Mouse (Mus musculus) heart, embryonic 16.5 days (tissue): Measurements from ENCODE around the gene Ctbp1. TPM values are rescaled to one million over a fixed set of nuclear protein-coding genes. Genes with fewer than 3 reads are reported as not detected.

ENCODE experiments used
- ATAC-seq: fragments of 200-750 bp; cut with Nextera tagmentation; replicated peaks from 2 replicates; pipeline ENCODE4 v1.8.0; 2017; ENCODE audit warnings: moderate number of reproducible peaks; ENCODE audit not compliant: insufficient read depth, low FRiP score; ENCODE audit errors: extremely low read depth
- H3K27ac ChIP-seq: fragments of 300-500 bp; sonication (generic); 2 replicates; pipeline ENCODE4 v1.5.1; 2014; ENCODE audit warnings: mild to moderate bottlenecking, low read length, control low read depth, moderate library complexity
- H3K27me3 ChIP-seq: fragments of 300-500 bp; sonication (generic); 2 replicates; pipeline ENCODE4 v1.6.1; 2014; ENCODE audit warnings: low read length, mixed read lengths; ENCODE audit not compliant: control insufficient read depth, insufficient read depth
- H3K36me3 ChIP-seq: fragments of 300-500 bp; sonication (generic); 2 replicates; pipeline ENCODE4 v1.6.1; 2014; ENCODE audit not compliant: control insufficient read depth, insufficient read depth
- H3K4me1 ChIP-seq: fragments of 300-500 bp; sonication (generic); 2 replicates; pipeline ENCODE4 v1.6.1; 2014; ENCODE audit warnings: low read length, mixed read lengths; ENCODE audit not compliant: control insufficient read depth, insufficient read depth
- H3K4me2 ChIP-seq: fragments of 300-500 bp; sonication (generic); 2 replicates; pipeline ENCODE4 v1.6.1; 2014; ENCODE audit warnings: low read depth, mild to moderate bottlenecking, control low read depth, low read length
- H3K4me3 ChIP-seq: fragments of 300-500 bp; sonication (generic); 2 replicates; pipeline ENCODE4 v1.5.1; 2014; ENCODE audit warnings: mild to moderate bottlenecking, control low read depth, low read length
- H3K9ac ChIP-seq: fragments of 300-500 bp; sonication (generic); 2 replicates; pipeline ENCODE4 v1.6.1; 2014; ENCODE audit warnings: low read length, control low read depth
- H3K9me3 ChIP-seq: fragments of 300-500 bp; sonication (generic); replicated peaks from 2 replicates; pipeline ENCODE4 v1.6.1; 2016; ENCODE audit warnings: low read length; ENCODE audit not compliant: control insufficient read depth
- WGBS: fragments of 180-500 bp; shearing (Covaris S2); extraction: QIAGEN DNeasy Blood & Tissue Kit; methylation state at CpG from one replicate; pipeline ENCODE4 v1.1.7; 2014; 5-methylcytosine and 5-hydroxymethylcytosine counted together
- polyA plus RNA-seq: library from polyadenylated mRNA; unstranded; fragments of >200 nt; fragmentation: Nextera tagmentation; extraction: Ambion mirVana; gene quantifications from 2 replicates; pipeline ENCODE4 v1.2.1, GENCODE M21; 2015

The Ctbp1 gene
- polyA plus RNA-seq, 1 experiment from 2014 or later = 228 TPM

- Histone ChIP-seq H3K4me1 (no peaks in the 10 kb centered on the region), H3K27me3 (no peaks in the 10 kb centered on the region), H3K4me3 (no peak overlapping the region), H3K9ac (no peak overlapping the region), H3K4me2 (no peak overlapping the region), H3K36me3 (peaks cover 89% of the 10 kb centered on the region), H3K9me3 (no peaks in the 10 kb centered on the region), H3K27ac (no peak overlapping the region)
- ATAC-seq = no peak
- 66% methylated on average over 5 of the region's 5 CpGs for WGBS
Measured at GRCm38 (mm10) chr5:33254416-33254815, 20.4 kb downstream of the Ctbp1 start.

- no peak for ATAC-seq
- no peaks in the 10 kb centered on the region for H3K27me3 ChIP-seq
- no peak overlapping the region for H3K4me3 ChIP-seq
- no peaks in the 10 kb centered on the region for H3K9me3 ChIP-seq
- H3K4me1 ChIP-seq = no peaks in the 10 kb centered on the region
- peaks cover 57% of the 10 kb centered on the region for H3K36me3 ChIP-seq
- WGBS = 82% methylated on average over 12 of the region's 12 CpGs
- H3K9ac ChIP-seq = no peak overlapping the region
- H3K27ac ChIP-seq = no peak overlapping the region
- H3K4me2 ChIP-seq = no peak overlapping the region
Measured at GRCm38 (mm10) chr5:33248186-33248585, 26.6 kb downstream of the Ctbp1 start.

GRCm38 (mm10) chr5:33247387-33247786, 27.4 kb downstream of the Ctbp1 start:
- no peak overlapping the region for H3K4me3 ChIP-seq
- no peak overlapping the region for H3K9ac ChIP-seq
- H3K9me3 ChIP-seq = no peaks in the 10 kb centered on the region
- WGBS = 84% methylated on average over 2 of the region's 2 CpGs
- 0 out of 2 replicates have a peak, but pooled peaks have one; percentile 37 for ATAC-seq
- no peaks in the 10 kb centered on the region for H3K4me1 ChIP-seq
- no peak overlapping the region for H3K4me2 ChIP-seq
- peaks cover 57% of the 10 kb centered on the region for H3K36me3 ChIP-seq
- H3K27ac ChIP-seq = no peak overlapping the region
- H3K27me3 ChIP-seq = no peaks in the 10 kb centered on the region

- Histone ChIP-seq H3K4me1 (peaks cover under 1% of the 10 kb centered on the region), H3K9me3 (no peaks in the 10 kb centered on the region), H3K9ac (no peak overlapping the region), H3K36me3 (peaks cover 44% of the 10 kb centered on the region), H3K4me2 (no peak overlapping the region), H3K4me3 (no peak overlapping the region), H3K27me3 (no peaks in the 10 kb centered on the region), H3K27ac (peak overlapping the region; percentile 71)
- peak; percentile 76 for ATAC-seq
- WGBS = 65% methylated on average over 3 of the region's 3 CpGs
Measured at GRCm38 (mm10) chr5:33245701-33246100, 29.1 kb downstream of the Ctbp1 start.

GRCm38 (mm10) chr5:33244377-33244920, 30.3 kb downstream of the Ctbp1 start:
- H3K4me1 ChIP-seq = peaks cover 12% of the 10 kb centered on the region
- H3K4me3 ChIP-seq = no peak overlapping the region
- WGBS = 44% methylated on average over 5 of the region's 5 CpGs
- H3K36me3 ChIP-seq = peaks cover 32% of the 10 kb centered on the region
- ATAC-seq = no peak
- no peak overlapping the region for H3K9ac ChIP-seq
- no peaks in the 10 kb centered on the region for H3K27me3 ChIP-seq
- no peak overlapping the region for H3K4me2 ChIP-seq
- H3K27ac ChIP-seq = no peak overlapping the region
- no peaks in the 10 kb centered on the region for H3K9me3 ChIP-seq

GRCm38 (mm10) chr5:33239934-33240333, 34.9 kb downstream of the Ctbp1 start:
- peaks cover 3% of the 10 kb centered on the region; the same call in 1 of the 2 replicates for H3K36me3 ChIP-seq
- H3K9me3 ChIP-seq = no peaks in the 10 kb centered on the region
- H3K4me3 ChIP-seq = no peak overlapping the region
- H3K4me1 ChIP-seq = peaks cover 23% of the 10 kb centered on the region
- no peaks in the 10 kb centered on the region for H3K27me3 ChIP-seq
- WGBS = 32% methylated on average over 3 of the region's 3 CpGs
- peak; percentile 53 for ATAC-seq
- no peak overlapping the region for H3K4me2 ChIP-seq
- peak overlapping the region; percentile 27; the same call in 1 of the 2 replicates for H3K27ac ChIP-seq
- no peak overlapping the region for H3K9ac ChIP-seq

GRCm38 (mm10) chr5:33239111-33239714, 35.6 kb downstream of the Ctbp1 start:
- Histone ChIP-seq H3K27ac (peak overlapping the region; percentile 42), H3K27me3 (no peaks in the 10 kb centered on the region), H3K9me3 (no peaks in the 10 kb centered on the region), H3K36me3 (peaks cover 3% of the 10 kb centered on the region; the same call in 1 of the 2 replicates), H3K4me2 (no peak overlapping the region), H3K4me1 (peaks cover 30% of the 10 kb centered on the region), H3K9ac (no peak overlapping the region), H3K4me3 (no peak overlapping the region)
- ATAC-seq = no peak
- WGBS = 64% methylated on average over 3 of the region's 3 CpGs

- no peaks in the 10 kb centered on the region for H3K9me3 ChIP-seq
Measured at GRCm38 (mm10) chr5:33238256-33238645, 36.5 kb downstream of the Ctbp1 start.

GRCm38 (mm10) chr5:33237600-33238255, 37.1 kb downstream of the Ctbp1 start:
- Histone ChIP-seq H3K9ac (no peak overlapping the region), H3K27ac (no peak overlapping the region), H3K27me3 (no peaks in the 10 kb centered on the region), H3K4me2 (no peak overlapping the region), H3K36me3 (no peaks in the 10 kb centered on the region; the same call in 1 of the 2 replicates), H3K4me1 (peaks cover 41% of the 10 kb centered on the region), H3K9me3 (no peaks in the 10 kb centered on the region), H3K4me3 (no peak overlapping the region)
- no peak for ATAC-seq
- 82% methylated on average over 11 of the region's 11 CpGs for WGBS

More at GRCm38 (mm10) chr5:33238256-33238645, 36.5 kb downstream of the Ctbp1 start:
- peaks cover 40% of the 10 kb centered on the region for H3K4me1 ChIP-seq
- 63% methylated on average over 3 of the region's 3 CpGs for WGBS
- no peak overlapping the region for H3K4me2 ChIP-seq
- no peak overlapping the region for H3K27ac ChIP-seq
- peaks cover 3% of the 10 kb centered on the region; the same call in 1 of the 2 replicates for H3K36me3 ChIP-seq
- H3K9ac ChIP-seq = no peak overlapping the region
- H3K4me3 ChIP-seq = no peak overlapping the region
- H3K27me3 ChIP-seq = no peaks in the 10 kb centered on the region
- ATAC-seq = no peak
